Mouse (Mus musculus): ENCODE results near the gene Klhl22.

GRCm38 (mm10) chr16:17794047-17794446, 34.6 kb downstream of the Klhl22 start:
- TF ChIP-seq CTCF (IDR thresholded peaks at IDR 0.05; ENCODE audit: extremely low read depth, insufficient read depth, insufficient read length, insufficient replicate concordance) (no peak), POLR2A (IDR thresholded peaks at IDR 0.05; ENCODE audit: low read depth, low read length) (no peak)

All from spleen, adult 2 months (tissue).